Mouse (Mus musculus) lung, adult 18-20 months (tissue): ENCODE results near the gene Higd2a.

Experiments
- DNase-seq, 2 experiments: peaks; one replicate each; pipeline ENCODE4 v3.0.0; 2022; ENCODE audit warnings: mixed read lengths in 2 of 2

Higd2a gene

GRCm38 (mm10) chr13:54589996-54590951 is at the start of gene Higd2a, which contains the start of gene Nop16:
Higd2a (plus strand) TSS chr13:54590207.
Nop16 (minus strand) TSS chr13:54590090.
- peak; percentile 98 to 99 for DNase-seq

- no peak for DNase-seq
Measured at GRCm38 (mm10) chr13:54548036-54548435, 42.0 kb upstream of the Higd2a start.

GRCm38 (mm10) chr13:54556176-54556575 is 33.8 kb upstream of the Higd2a start:
- no peak for DNase-seq

- peak in 1 of 2 experiments; percentile 21 for DNase-seq
Measured at GRCm38 (mm10) chr13:54556796-54557195, 33.2 kb upstream of the Higd2a start.

GRCm38 (mm10) chr13:54557652-54558051 is 32.4 kb upstream of the Higd2a start:
- DNase-seq = no peak

- no peak for DNase-seq
Measured at GRCm38 (mm10) chr13:54559656-54560055, 30.4 kb upstream of the Higd2a start.

- DNase-seq = no peak
Measured at GRCm38 (mm10) chr13:54560608-54561007, 29.4 kb upstream of the Higd2a start.

- peak in 1 of 2 experiments; percentile 55 for DNase-seq
Measured at GRCm38 (mm10) chr13:54562562-54562961, 27.4 kb upstream of the Higd2a start.

GRCm38 (mm10) chr13:54564232-54565200 is 25.5 kb upstream of the Higd2a start:
- DNase-seq = no peak

- peak; percentile 95 to 96 for DNase-seq
Measured at GRCm38 (mm10) chr13:54565201-54565581, 24.8 kb upstream of the Higd2a start, which contains the start of gene 4833439L19Rik. 4833439L19Rik (minus strand) TSS chr13:54565435.

- peak; percentile 56 to 69 for DNase-seq
Measured at GRCm38 (mm10) chr13:54565594-54566345, 24.2 kb upstream of the Higd2a start.

GRCm38 (mm10) chr13:54568380-54568779 is 21.6 kb upstream of the Higd2a start:
- DNase-seq = no peak

GRCm38 (mm10) chr13:54569282-54569681 is 20.7 kb upstream of the Higd2a start:
- no peak for DNase-seq

GRCm38 (mm10) chr13:54570736-54571135 is 19.3 kb upstream of the Higd2a start:
- no peak for DNase-seq

- no peak for DNase-seq
Measured at GRCm38 (mm10) chr13:54571637-54572036, 18.4 kb upstream of the Higd2a start.

GRCm38 (mm10) chr13:54572621-54573020 is 17.4 kb upstream of the Higd2a start:
- DNase-seq = no peak

GRCm38 (mm10) chr13:54574854-54575481 is 15.0 kb upstream of the Higd2a start, which contains the start of gene Arl10:
Arl10 (plus strand) TSS chr13:54575015.
- DNase-seq = peak; percentile 82 to 83

- DNase-seq = no peak
Measured at GRCm38 (mm10) chr13:54575489-54575888, 14.5 kb upstream of the Higd2a start.

GRCm38 (mm10) chr13:54577652-54578507 is 12.1 kb upstream of the Higd2a start:
- peak; percentile 17 to 39 for DNase-seq

- peak; percentile 43 to 69 for DNase-seq
Measured at GRCm38 (mm10) chr13:54581385-54581784, 8.6 kb upstream of the Higd2a start.

- DNase-seq = peak in 1 of 2 experiments; percentile 42
Measured at GRCm38 (mm10) chr13:54582126-54582525, 7.9 kb upstream of the Higd2a start.
